Comparison of ENCODE assay signal across 8 mouse cellular contexts in the genomic region with DNA sequence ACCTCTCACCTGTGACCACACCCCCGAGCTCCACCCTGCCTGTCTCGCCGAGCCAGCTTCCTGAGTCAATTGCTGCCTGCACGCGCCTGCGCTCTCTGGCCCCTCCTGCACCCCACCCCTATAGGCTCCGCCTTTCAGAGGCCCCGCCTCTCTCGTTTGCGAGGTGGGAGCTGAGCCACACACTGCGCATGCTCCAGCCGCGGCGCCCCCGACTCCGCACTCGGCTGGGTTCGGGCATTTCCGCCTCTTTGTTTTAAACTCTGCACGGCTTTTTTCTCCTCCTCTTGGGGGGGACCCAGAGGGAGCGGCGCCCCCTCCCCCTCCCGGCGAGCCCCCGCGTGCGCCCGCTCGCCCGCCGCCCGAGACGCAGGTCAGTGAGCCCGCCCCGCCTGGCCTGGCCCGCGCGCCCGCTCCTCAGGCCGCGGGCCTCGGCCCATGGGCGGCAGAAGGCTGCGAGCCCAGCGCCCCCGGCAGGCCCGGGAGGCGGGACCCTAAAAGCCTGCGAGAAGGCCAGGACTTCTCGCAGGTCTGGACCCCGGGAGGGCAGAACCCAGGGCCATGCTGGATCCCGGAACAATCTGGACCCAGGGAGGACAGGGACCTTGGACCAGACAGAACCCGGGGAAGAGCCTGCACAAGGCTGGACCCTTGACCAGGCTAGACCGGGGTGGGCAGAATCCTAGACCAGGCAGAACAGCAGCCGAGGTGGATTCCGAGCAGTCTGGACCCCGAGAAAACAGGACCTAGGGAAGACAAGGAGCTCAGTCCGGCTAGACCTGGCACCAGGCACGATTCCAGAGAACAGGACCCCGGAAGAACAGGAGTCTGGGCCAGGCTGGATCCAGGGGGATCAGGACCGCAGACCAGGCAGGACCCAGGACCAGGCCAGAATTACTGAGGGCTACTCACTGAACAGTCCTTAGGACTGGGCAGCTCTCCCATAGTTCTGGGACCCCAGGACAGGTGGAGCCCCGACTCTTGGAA. TPM values are rescaled to one million over a fixed set of nuclear protein-coding genes. Genes with fewer than 3 reads are reported as not detected.
DNase-seq lines count a peak whose midpoint lies in the region; ATAC-seq lines count a peak whose summit lies in the region.

A gene (plus strand): TSS at position 151 of the 984 bp plus-strand sequence.

- H3K27me3 ChIP-seq in hindbrain, embryonic 11.5 days (ENCODE audit: control insufficient read depth, insufficient read depth, low read length), result no peaks in the 10 kb centered on the region

- peak; percentile 98 for ATAC-seq in frontal cortex, adult (ENCODE audit: low TSS enrichment)
- peak; percentile 97 for ATAC-seq in hindbrain, embryonic 11.5 days (ENCODE audit: low FRiP score)

- peaks cover 11% of the 10 kb centered on the region for H3K4me1 ChIP-seq in hindbrain, embryonic 11.5 days (replicated peaks; ENCODE audit: control insufficient read depth, insufficient read depth, low read length)

- H3K4me3 ChIP-seq in hindbrain, embryonic 11.5 days (ENCODE audit: low read depth, low read length), result peak within 1 kb of the TSS; percentile 96

- 1% methylated on average over 58 of the region's 62 CpGs for WGBS in hindbrain, embryonic 11.5 days

- H3K9me3 ChIP-seq in hindbrain, embryonic 11.5 days (ENCODE audit: control insufficient read depth, low read length), result no peaks in the 10 kb centered on the region

- no peaks in the 10 kb centered on the region for H3K36me3 ChIP-seq in hindbrain, embryonic 11.5 days (ENCODE audit: control insufficient read depth, insufficient read depth, low read length)

- peak within 1 kb of the TSS; percentile 99 for H3K9ac ChIP-seq in hindbrain, embryonic 11.5 days (ENCODE audit: low read depth, low read length)

- peak within 1 kb of the TSS; percentile 95 for H3K4me2 ChIP-seq in hindbrain, embryonic 11.5 days (replicated peaks; ENCODE audit: low read depth, low read length)

- peak within 1 kb of the TSS; percentile 87 for H3K27ac ChIP-seq in hindbrain, embryonic 11.5 days (ENCODE audit: low read depth, low read length)

- peak; percentile 71 for DNase-seq in MEL-GATA-1-ER (ENCODE audit: extremely low read depth, low read depth)
- DNase-seq in cerebellum, adult 8-10 months, result peak; percentile 98
- DNase-seq in hindbrain, embryonic 11.5 days (ENCODE audit: low spot score), result peak; percentile 98
- peak; percentile 98 to 99 for DNase-seq in layer of hippocampus, postnatal 10 days (ENCODE audit: low spot score in 2 of 2)
- DNase-seq in lung, postnatal 10 days, result peak; percentile 99
- DNase-seq in ovary, postnatal 36 days (ENCODE audit: low spot score), result peak; percentile 98
- DNase-seq in thymus, postnatal 25 days, result peak; percentile 100

RNA-seq across cellular contexts. Expression of the gene that starts here (rescaled TPM):
- polyA plus RNA-seq in hindbrain, embryonic 11.5 days (2014; fragmentation: Nextera tagmentation; extraction: Ambion mirVana), result 31.8 and 33.1 TPM in 2 replicates
- 10 to 100 TPM; 69.3 to 71.4 TPM for total RNA-seq in layer of hippocampus, postnatal 10 days (2021)

Comparison
In these comparisons a context has a peak if more than half of its experiments do, and no peak if none do; other contexts are left out.
1. Peak in every context shown above with its lines: DNase-seq, ATAC-seq, H3K4me3 ChIP-seq and H3K27ac ChIP-seq.